Mouse (Mus musculus): Measurements from ENCODE around the gene AU015836.
"Not testable (repeated sequence)": the region's sequence is repeated elsewhere in the genome, so short reads cannot be mapped to it uniquely, and the experiment has no call there.

Gene AU015836

DNA sequence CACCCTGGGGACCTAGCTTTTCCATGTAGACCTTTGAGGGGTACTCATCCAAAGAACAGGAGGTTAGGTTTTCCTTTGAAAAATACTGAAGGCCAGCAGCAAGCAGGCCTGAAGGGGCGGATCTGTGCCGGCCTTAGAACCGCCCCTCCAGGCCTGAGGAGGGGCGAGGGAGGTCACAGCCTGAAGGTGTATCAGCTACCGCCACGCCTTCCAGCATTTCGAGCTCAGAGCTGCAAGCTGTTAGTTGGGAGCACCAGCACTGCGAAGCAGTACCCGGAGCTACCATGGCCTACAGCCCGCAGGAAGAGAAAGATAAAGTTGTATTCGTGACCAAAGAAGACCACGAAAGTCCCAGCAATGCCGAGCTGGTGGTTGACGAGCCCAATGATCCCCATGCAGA, at the start of gene AU015836:
Gene AU015836, plus strand, starts transcription at position 216 of the 400 bp plus-strand sequence.
- no peak for ATAC-seq (ENCODE audit: low TSS enrichment)

DNA sequence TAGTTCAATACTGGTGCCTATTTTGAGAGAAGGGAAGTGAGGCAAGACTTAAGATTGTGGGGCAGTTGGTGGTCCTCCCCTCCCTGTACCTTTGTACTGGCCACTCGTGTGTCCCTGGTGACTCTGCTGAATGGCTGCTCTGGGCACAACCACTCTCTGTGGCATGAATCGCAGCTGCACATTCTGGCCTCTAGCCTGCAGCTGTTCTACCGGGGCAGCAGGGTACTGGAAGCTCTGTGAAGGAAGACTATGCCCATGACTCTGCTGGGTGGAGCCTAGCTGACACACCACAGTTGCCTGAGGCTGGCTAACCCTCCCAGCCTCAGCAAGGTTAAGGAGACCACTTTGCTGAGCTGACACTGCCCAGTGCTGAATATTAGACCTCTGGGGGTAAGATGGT, 49.4 kb upstream of the AU015836 start:
- no peak for ATAC-seq (ENCODE audit: low TSS enrichment)

DNA sequence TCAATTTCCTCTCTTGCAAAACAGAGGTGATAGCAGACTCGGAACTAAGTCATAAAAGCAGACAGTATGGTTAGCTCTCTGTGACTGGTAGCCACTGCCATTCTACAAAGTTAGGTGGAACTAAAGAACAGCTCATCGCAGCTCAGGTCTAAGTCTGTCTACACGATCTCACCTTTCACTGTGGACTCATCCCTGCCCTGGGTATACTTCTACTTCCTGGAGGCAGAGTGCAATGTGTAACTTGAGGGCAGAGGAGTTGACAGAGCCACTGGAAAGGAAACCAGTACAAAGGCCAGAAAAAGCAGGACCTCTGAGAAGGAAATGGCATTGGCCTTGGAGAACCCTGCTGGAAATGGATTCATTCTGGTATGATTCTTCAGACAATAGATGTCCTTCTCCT, 40.1 kb upstream of the AU015836 start:
- no peak for ATAC-seq (ENCODE audit: low TSS enrichment)

DNA sequence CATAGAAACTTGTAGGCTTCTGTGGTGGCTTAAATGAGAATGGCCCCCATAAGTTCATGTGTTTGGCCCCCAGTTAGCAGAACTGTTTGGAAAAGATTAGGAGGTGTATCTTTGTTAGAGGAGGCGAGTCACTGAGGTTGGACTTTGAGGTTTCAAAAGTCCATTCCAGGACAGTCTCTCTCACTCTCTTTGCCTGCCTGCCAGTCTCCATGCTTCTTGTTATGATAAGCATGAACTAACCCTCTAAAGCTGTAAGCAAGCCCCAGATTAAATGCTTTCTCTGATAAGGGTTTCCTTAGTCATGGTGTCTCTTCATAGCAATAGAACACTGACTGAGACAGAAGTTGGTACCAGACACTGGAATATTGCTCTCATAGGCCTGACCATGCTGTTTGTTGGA, 39.7 kb upstream of the AU015836 start:
- no peak for ATAC-seq (ENCODE audit: low TSS enrichment)

DNA sequence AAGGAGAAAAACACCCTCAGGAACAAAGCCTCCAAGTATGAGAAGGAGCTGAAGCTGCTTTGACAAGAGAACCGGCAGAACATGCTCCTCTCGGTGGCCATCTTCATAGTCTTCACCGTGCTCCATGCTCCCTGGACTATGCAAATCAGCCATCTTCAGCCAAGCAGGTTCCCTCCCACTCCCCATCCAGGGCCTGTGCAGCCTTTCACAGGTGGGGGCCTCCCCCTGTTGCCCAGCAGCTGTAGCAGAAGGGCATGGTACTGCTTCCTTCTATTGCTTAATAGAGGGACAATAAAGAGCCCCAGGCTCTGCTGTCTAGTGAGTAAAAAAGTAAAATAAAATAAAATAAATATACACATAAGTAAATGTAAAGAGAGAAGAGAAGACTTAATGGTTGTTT, 36.8 kb upstream of the AU015836 start:
- no peak for ATAC-seq (ENCODE audit: low TSS enrichment)

DNA sequence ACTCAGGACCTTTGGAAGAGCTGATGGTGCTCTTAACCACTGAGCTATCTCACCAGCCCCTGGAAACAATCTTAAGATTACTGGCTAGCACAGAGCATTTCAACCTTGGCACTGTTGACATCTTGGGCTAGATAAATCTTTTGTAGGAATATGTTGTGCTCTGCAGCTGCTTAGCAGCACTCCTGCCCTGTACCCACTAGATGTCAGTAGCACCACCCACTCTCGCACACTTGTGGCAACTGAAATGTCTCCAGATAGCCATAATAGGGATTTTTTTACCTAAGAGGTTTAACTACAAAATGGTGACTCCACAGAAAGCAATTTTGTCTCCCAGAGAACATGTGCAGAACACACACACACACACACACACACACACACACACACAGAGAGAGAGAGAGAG, 11.7 kb upstream of the AU015836 start:
- ATAC-seq (ENCODE audit: low TSS enrichment) = no peak

DNA sequence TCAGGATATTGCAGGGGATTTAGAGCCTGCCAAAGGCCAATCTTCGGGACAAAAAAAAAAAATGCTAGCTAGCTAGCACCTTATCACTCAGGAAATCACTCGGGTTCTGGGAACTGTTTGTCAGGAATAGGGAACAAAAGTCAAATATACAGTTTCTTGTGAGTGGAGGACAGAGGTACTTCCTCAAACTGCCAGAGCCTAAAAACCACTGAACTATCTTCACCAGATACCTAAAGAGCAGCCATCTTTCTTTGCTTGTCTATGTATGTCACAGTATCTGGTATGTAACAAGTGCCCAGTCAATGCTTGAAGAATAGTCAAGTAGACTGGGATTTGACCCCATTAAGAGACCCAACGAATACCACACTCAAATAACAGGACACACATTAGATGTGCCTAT, 10.0 kb upstream of the AU015836 start:
- ATAC-seq (ENCODE audit: low TSS enrichment) = no peak

DNA sequence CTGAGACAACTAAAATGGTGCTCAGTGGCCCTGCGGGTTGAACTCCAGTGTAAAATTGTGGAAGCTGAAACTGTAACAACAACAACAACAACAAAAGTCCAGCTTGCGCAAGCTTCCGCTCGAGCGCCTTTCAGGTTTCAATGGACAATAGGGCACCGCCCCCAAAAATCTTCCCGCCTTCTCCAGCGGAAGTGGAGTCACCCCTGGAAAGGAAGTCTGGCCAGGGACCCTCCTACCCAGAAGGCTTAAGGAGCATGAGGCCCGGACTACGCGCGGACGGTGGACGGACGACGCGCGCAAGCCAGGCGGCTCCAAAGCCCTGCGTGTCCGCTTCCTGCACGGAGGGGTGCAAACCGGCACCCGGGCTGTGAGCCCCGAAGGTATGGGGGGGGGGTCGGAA, 11.9 kb downstream of the AU015836 start:
- ATAC-seq (ENCODE audit: low TSS enrichment) = no peak

DNA sequence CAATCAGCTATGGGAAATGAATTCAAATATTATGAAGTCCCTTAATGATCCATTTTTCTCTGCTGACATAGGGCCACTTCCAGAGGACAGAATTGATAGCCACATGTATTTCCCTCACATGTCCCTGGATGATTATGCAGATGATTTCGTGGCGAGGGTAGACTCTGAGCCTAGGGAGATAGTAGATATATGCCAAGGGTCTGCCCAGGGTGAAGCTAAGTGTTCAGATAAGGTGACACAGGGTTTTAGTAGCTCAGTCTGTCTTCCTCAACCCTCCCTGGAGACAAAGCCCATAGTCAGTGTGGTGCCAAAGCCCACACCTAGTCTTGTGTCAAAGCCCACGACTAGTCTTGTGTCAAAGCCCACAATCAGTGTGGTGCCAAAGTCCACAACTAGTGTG, 13.7 kb downstream of the AU015836 start:
- ATAC-seq (ENCODE audit: low TSS enrichment) = no peak

DNA sequence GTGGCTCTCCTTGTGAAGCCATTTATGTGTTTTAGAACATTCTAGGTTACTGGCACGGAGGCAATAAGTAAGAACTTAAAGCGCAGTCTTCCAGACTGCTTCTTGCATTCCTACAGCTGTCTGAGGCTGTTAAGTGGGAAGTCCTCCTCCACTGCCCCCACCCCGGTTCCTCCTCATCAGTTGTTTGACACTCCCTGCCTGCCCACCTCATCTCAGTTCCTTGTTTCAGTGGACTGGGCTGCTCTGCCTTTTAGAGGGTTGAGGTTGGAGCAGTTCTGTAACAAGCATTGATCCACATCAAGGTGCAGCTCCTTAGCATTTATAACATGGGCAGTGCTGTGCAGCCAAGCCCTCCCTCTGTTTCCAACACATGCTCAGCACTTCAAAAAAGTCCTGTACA, 16.6 kb downstream of the AU015836 start:
- ATAC-seq (ENCODE audit: low TSS enrichment) = not testable (repeated sequence)

DNA sequence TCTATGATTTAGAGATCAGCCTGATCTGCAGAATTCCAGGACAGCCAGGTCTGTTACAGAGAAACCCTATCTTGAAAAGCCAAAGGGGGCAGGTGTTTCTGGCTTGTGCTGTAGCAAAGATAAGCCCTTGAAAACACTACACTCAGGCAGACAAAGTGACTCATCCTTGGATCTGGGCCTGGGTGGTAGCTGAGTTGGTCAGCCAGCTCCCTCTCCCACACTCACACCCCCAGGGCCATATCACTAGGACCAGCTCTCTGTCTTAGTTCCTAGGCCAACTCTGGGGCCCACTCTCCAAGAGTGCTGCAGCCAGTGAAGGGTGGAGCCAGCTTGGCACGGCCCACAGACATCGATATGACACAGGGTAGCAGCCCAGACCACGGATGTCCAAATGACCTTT, 38.5 kb downstream of the AU015836 start:
- no peak for ATAC-seq (ENCODE audit: low TSS enrichment)

DNA sequence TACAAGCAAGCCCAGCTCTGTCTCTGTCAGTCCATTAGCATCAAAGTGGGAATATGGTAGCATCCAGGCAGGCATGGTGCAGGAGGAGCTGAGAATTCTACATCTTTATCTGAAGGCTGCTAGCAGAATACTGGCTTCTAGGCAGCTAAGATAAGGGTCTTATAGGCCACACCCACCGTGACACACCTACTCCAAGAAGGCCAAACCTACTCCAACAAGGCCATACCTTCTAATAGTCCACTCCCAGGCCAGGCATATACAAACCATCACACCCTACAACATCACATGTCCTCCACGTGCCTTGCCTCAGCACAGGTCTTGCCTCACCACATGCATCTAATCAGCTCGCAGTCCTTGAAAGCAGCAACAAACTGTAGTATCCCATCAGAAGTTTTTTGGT, 41.0 kb downstream of the AU015836 start:
- no peak for ATAC-seq (ENCODE audit: low TSS enrichment)

DNA sequence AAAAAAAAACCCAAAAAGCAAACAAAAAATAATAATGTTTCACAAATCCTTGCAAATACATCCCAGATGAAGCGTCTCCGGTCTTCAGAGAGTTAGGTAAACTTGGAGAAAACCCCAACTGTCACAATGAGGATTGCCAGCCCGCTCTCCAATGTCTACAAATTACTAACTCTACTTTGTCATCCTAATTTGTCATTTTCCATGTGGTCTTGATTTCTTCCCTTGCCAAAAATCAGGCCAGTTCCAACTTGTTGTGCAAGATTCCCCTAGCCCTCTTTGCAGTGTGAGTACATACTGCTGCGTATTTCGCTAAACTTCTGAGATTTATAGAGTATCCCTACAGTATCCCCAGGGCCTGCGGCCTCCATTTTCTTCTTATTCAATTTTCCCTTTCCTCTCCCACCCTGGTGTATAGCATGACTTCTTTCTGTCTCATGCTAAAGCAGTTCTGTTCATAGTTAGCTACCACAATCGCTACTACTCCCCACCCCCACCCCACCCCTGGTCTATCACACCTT, 43.3 kb downstream of the AU015836 start:
- ATAC-seq (ENCODE audit: low TSS enrichment) = no peak

DNA sequence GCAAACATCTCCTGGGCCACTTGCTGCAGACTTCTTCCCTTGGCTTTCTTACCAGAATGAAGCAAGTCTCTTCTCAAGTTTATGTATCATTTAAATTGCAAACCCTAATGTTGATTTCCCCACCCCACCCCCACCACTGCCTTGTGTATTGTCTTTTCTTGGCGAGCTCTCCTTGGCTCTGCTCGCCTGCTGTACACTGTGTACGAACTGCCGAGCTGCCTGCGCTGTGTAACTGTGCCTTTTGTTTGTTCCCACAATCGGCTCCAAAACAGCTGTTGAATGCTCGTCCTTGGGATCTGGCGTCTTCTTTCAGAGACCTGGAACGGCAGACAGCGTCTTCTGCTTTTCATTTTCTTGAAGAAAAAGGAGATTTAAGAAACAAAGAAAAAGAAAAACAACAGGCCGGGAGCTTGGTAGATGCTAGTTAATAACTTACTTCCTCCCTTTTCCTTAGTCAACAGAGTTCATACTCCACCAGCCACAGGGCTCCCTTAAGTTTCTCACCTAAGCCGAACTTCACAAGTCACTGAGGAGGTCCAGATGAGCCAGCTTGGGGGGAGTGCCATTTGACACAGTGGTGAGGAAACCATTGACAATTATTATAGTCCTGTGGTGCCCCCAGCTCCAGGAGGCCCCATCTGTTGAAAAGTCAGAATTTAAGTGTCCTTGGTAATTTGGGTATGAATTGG, 44.2 kb downstream of the AU015836 start:
- peak; percentile 59; the same call in 1 of the 2 replicates for ATAC-seq (ENCODE audit: low TSS enrichment)

DNA sequence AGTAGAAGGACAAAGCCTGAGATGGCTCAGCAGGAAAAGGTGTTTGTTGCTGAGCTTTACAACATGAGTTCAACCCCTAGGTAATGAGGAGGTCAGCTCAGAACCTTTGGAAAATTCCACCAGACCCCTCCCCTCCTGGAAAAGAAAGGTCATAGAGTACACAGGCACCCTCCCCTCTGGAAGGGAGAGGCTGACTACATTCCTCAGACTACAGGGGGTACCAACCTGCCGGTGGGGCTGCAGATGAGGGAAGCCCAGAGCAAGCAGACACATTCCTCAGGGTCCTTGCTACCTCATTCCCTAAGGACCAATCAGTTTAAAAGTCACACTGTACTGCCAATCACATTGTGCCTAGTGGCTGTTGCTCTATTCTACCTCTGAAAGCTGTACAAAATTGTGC, 48.4 kb downstream of the AU015836 start:
- ATAC-seq (ENCODE audit: low TSS enrichment) = no peak

DNA sequence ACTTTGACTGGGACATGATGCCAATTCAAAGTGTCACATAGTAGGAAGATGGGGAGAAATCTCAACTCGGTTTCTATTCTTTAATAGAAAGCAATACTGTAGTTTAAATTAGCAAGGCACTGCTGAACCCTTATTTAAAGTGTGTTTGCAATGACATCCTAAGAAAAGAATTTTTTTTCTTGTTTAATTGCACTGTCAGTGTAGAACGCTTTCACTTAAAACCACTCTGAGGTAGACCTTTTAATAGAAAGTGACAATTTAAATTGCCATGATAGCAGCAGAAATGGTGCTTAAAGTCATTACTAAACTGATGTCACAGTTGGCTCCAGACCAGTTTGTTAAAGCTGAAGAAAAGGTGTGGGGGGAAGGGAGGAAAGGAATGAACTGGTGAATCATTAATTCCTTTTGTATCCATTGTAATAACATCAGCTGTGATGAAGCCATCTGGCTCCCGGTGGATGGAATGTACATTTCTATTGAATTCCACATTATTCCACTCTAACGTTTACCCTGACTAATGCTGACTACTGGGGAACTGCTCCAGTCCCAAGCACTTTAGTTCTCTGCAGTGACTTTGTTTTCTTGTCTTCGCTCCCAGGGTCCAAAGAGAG, 53.9 kb downstream of the AU015836 start:
- no peak for ATAC-seq (ENCODE audit: low TSS enrichment)
